Mouse (Mus musculus) layer of hippocampus, adult 9-10 months (tissue): Measurements from ENCODE around the gene Tax1bp3.

Source experiments
- DNase-seq: peaks from one replicate; pipeline ENCODE4 v3.0.0; 2022; ENCODE audit warnings: low spot score

The Tax1bp3 gene

DNA sequence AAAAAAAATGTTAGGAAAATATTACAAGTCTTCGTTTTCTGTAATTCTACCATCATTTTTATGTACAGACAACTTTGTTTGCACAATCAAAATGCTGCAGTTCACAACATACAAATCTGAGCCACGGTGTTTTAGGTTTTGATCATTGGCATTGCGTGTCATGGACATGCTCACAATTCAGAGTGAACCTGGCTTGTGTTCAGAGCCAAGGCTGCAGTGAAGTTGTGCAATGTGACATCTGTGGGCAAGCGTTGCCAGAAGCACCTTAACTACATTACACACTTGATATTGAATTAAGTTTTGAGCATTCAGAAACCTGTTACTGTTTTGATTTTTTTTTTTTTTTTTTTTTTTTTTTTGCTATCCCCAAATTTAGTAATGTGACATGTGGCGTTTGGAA lies 53.2 kb downstream of the Tax1bp3 start:
- DNase-seq, result no peak

DNA sequence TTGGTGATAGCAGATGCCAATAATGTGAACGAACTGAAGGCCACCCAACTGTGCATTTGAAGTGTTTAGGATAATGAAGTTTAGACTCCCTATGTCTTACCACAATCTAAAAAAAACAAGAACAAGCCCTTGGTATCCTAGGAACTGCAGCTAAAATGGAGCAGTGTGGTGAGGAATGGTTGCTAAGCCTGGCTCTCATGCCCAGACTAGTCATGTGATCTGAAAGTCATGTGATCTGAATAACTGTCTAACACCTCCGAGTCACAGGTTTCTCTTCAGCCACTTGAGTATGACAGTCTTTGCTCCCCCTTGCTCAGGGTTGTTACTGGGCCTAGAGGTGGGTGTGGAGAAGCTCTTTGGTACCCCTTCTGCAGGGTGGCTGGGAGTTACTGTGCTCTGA lies 55.6 kb downstream of the Tax1bp3 start:
- DNase-seq, result no peak
